Mouse (Mus musculus) adrenal gland, adult 2 months (tissue): Measurements from ENCODE around the gene Nlk. TPM values are rescaled to one million over a fixed set of nuclear protein-coding genes. Genes with fewer than 3 reads are reported as not detected.
"Not testable (repeated sequence)": the region's sequence is repeated elsewhere in the genome, so short reads cannot be mapped to it uniquely, and the experiment has no call there.

Source experiments
- DNase-seq: peaks from one replicate; pipeline ENCODE4 v3.0.0; 2021
- polyA plus RNA-seq: library from polyadenylated mRNA; depleted of rRNA; stranded (reverse); fragments of >200 nt; gene quantifications from 2 replicates; pipeline ENCODE4 v1.2.3, GENCODE M21; 2012
- total RNA-seq, 2 experiments: library from RNA; stranded (reverse); gene quantifications; 2 replicates each; pipeline ENCODE4 v1.2.3; 2021

The Nlk gene
- total and polyA plus RNA-seq, 3 experiments = 29.3 to 75.4 (median 37.8) TPM

GRCm38 (mm10) chr11:78690547-78690946 is 6.6 kb downstream of the Nlk start:
- DNase-seq = no peak

DNA sequence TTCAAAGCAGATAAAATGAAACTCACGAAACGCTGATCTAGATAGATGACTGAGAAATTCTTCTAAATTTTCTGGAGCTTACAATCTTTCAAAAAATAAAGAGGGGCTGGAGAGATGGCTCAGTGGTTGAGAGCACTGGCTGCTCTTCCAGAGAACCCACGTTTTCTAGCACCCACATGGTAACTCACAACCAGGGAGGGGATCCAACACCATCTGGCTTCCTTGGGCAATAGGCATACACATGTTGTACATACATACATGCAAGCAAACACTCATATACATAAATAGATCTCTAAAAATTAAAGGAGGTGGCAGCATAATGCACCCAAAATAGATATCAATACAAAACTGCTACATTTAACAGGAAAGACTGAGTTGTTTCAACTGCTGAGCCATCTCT is 16.1 kb downstream of the Nlk start:
- no peak for DNase-seq

GRCm38 (mm10) chr11:78678761-78679160 is 18.4 kb downstream of the Nlk start:
- no peak for DNase-seq

GRCm38 (mm10) chr11:78668647-78669046 is 28.5 kb downstream of the Nlk start:
- no peak for DNase-seq

- DNase-seq = no peak
Measured at GRCm38 (mm10) chr11:78664853-78665252, 32.3 kb downstream of the Nlk start.

DNA sequence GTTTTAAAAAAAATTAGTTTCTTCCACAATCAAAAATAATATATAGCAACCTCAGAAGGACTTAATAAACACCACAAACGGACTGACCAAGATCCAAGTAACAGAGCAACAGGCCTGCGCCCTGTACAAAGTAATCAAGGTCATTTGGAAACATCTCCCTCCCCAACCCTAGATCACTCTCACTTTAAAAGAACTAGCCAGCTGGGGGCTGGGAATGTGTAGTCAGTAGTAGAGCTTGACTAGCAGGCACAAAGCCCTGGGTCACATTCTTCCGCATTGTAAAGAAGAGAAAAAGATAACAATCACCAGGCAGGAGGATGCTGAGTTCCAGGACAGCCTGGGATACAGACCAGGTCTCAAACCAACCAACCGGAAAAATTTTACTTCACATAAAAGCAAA is 33.3 kb downstream of the Nlk start:
- peak; percentile 46 for DNase-seq

DNA sequence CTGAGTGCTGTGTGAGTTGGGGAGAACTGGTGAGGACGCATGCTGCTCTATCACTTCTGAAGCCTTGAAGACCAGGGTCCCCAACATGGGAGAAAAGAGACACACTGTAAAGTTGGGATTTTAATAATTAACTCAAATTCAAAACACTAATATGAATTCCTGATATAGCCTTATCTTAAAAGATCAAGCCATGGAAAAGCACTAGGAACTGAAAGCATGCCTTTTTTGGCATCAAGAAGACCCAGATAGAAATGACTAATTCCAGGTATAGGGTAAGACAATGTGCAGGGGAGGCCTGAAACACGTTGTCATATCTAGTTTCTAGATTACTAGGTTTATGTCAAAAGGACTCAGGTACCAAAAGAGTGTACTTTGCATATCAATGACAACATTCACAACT is 48.0 kb downstream of the Nlk start:
- no peak for DNase-seq

GRCm38 (mm10) chr11:78648405-78648804 is 48.8 kb downstream of the Nlk start:
- DNase-seq = not testable (repeated sequence)

GRCm38 (mm10) chr11:78643746-78644145 is 53.4 kb downstream of the Nlk start:
- DNase-seq = peak; percentile 53

- DNase-seq = no peak
Measured at GRCm38 (mm10) chr11:78642151-78642550, 55.0 kb downstream of the Nlk start.

DNA sequence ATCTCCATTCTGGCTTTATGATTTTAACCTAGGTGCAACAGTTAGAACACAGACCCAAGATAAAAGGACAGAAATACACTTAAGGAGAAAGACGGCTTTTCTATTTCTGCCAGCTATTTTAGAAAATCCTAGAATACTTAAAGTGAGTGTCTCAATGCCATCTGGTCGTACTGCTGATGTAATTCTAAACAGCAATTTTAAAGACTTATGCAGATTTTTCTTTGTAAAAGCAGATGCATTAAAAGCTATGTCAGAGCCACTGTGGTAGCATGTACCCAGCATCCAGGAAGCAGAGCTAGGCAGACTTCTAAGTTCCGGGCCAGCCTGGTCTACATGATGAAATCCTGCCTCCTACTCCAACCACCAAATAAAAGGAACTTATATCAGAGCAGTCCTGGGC is 56.1 kb downstream of the Nlk start:
- DNase-seq = no peak

DNA sequence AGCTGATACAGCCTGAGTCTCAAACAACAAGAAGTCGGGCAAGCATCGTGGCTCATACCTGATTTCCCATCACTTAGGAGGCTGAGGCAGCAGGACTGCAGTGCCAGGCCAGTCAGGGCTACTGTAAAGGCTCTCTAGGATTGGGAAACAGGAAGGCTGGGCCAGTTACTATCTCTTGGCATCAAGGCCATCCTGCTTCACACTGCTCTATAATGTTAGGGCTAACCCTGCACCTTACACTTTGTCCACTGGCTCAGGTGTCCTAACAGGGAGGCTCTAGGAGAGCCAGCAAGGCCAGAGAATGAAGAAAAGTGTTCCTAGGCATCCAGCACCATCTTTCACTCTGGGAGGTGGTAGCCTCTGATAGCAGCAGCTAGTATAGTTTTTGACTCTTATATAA is 64.4 kb downstream of the Nlk start:
- peak; percentile 12 for DNase-seq

DNA sequence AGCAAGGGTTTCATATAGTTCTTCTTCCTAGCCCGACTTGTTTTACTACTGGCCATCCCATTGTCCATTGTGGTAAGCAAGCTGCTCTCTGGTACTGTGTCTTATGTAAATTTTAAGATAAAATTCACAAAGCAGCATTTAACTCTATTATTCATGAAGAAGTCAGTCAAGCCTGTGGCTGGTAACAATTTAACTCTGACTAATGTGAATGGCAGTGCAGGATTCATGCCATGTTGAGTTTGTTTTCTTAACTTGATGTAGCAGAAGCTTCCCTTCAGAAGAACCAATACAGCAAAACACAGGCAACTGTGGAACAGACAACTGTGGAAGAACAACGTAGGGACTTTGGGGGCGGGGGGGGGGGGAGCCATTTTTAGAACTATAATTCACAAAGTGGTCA is 68.3 kb downstream of the Nlk start:
- no peak for DNase-seq

DNA sequence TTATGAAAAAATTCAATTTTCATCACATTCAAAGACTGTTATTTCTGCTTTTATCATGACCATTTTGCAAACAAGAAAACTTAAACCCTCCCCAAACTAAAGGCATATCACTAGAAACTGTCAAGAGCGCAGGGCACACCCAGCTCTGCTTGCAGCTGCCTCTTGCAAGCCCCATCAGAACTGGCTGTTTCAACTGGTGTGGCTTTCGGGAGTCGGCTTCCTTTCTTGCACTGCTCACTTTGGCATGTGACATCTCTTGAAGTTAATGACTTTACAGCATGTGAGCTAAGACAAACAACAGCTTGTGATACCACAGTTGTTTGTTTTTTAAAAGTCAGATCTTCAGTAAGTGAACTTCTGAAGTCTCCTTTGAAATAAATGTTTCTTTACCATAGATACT is 72.8 kb downstream of the Nlk start:
- no peak for DNase-seq

GRCm38 (mm10) chr11:78621926-78622325 is 75.2 kb downstream of the Nlk start:
- no peak for DNase-seq

GRCm38 (mm10) chr11:78620179-78620578 is 77.0 kb downstream of the Nlk start:
- no peak for DNase-seq

DNA sequence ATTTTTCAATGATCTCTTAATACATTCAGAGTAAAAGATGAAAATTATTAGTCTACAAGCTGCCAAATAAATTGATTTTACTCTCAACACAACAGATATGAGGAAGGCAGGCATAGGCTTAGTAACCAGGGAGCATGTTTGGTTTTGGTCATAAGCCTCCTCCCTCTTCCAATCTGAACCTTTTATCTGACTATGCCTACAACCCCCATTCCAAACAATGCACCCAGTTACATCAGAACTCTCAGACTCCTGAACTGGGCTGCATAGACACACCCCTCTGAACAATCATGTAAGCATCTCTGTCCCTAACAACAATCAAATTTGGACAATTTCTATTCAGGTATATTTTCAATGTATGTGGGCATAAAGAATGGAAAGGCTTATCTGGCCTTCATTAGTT is 85.9 kb downstream of the Nlk start:
- DNase-seq = no peak

DNA sequence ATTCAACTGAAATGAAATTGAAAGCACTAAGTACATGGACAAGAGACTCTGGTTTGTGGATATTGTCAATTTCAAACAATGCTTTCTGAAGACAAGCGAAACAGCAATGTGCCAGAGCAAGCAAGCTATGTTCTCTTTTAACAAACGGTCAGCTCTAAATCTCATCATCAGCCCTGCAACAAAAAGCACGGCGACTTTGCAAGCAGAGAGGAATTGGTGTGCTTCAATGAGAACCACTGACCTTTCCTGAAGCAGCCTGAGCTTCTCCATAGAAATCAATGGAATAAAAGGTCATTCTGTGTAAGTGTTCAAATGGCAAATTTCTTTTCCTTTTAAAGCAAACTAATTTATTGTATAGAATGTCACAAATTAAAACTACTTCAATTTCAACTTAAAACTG is 87.5 kb downstream of the Nlk start:
- DNase-seq = no peak

- no peak for DNase-seq
Measured at GRCm38 (mm10) chr11:78604826-78605225, 92.3 kb downstream of the Nlk start.

DNA sequence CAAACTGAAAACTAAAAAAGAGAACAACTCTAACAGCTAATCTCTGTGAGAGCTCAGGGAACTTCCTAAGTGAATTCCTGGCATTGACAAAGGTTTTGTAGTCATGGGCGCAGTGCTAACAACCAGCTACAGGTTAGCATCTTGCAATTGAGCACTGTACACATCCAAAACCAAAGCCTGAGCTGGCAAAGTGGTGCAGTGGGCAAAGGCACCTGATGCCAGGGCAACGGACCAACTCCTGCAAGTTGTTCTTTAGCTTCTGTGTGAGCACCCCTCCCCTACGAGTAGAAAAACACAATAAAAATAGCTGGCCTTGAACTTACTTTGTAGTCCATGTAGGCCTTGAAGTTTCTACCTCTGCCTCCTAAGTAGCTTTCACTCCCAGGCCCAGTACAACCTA is 94.4 kb downstream of the Nlk start:
- peak; percentile 60 for DNase-seq

- peak; percentile 29 for DNase-seq
Measured at GRCm38 (mm10) chr11:78600926-78601590, 96.1 kb downstream of the Nlk start.

- no peak for DNase-seq
Measured at GRCm38 (mm10) chr11:78600496-78600895, 96.7 kb downstream of the Nlk start.

DNA sequence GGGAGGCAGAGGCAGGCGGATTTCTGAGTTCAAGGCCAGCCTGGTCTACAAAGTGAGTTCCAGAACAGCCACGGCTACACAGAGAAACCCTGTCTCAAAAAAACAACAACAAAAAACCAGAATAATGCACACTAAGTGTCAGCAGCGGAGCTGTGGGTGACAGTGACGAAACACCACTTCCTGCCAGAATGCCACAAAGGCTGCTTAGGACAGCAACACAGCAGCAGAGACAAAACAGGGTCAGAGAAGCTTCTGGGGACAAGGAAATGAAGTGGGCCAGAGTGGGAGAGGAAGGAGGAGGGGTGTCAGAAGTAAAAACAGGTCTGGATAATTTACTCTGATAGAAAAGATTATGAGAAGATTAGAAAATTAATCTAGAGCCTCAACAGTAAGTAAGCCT is 97.1 kb downstream of the Nlk start:
- no peak for DNase-seq

GRCm38 (mm10) chr11:78598763-78599415 is 98.3 kb downstream of the Nlk start:
- DNase-seq = no peak
